ENCODE assay signal across 1 mouse cellular context in genomic region chr5:108726557-108727248, GRCm38 (mm10).
TF ChIP-seq lines count a peak whose summit lies in the region.

No protein-coding gene starts in this region.

TF ChIP-seq in MEL, 35 proteins besides CTCF, POLR2A, EP300 and RAD21 (continued from another document):
- TF ChIP-seq GATA1 (IDR thresholded peaks at IDR 0.05; ENCODE audit: low read depth, low read length) (no peak), E2F4 (IDR thresholded peaks at IDR 0.05; ENCODE audit: borderline replicate concordance, low read depth, low read length) (no peak), MAFK (IDR thresholded peaks at IDR 0.05; ENCODE audit: borderline replicate concordance, low read depth, low read length) (no peak), CHD1 (IDR thresholded peaks at IDR 0.05; ENCODE audit: low read depth, low read length) (no peak)
TF ChIP-seq in MEL: peak in this region for 5.
